Mouse (Mus musculus): ENCODE data around the gene Serpinb9b.

GRCm38 (mm10) chr13:33001341-33001740, 25.9 kb upstream of the Serpinb9b start:
- TF ChIP-seq MAFK (IDR thresholded peaks at IDR 0.05; ENCODE audit: insufficient read depth, low read depth, low read length): no peak
- no peak for TF ChIP-seq HCFC1 (IDR thresholded peaks at IDR 0.05; ENCODE audit: borderline replicate concordance, insufficient read depth, low read length)
- no peak for TF ChIP-seq CHD2 (IDR thresholded peaks at IDR 0.05; ENCODE audit: low read depth, low read length)
- TF ChIP-seq ZC3H11A (IDR thresholded peaks at IDR 0.05; ENCODE audit: borderline replicate concordance, low read depth, low read length): no peak
- TF ChIP-seq ZNF384 (IDR thresholded peaks at IDR 0.05; ENCODE audit: low read depth, low read length): no peak
